Mouse (Mus musculus) cortical plate, adult 2 months (tissue): ENCODE measurements at regions not wholly inside any gene's neighbourhood (a gene's known extent, or its start where the extent isn't known, plus 50 kb on each side); places are given as distances from the start of the nearest gene placed in this dataset.

ENCODE experiments used
- CTCF ChIP-seq: fragments of 200-500 bp; IDR thresholded peaks from 2 replicates; pipeline ENCODE4 v1.5.1; 2011; ENCODE audit warnings: mild to moderate bottlenecking, control low read depth, low read length; ENCODE audit not compliant: insufficient read depth; ENCODE audit errors: extremely low read depth
- POLR2A ChIP-seq: fragments of 200-500 bp; IDR thresholded peaks from 2 replicates; pipeline ENCODE4 v1.6.1; 2011; ENCODE audit warnings: mild to moderate bottlenecking, low read length, control low read depth; ENCODE audit not compliant: insufficient read depth; ENCODE audit errors: extremely low read depth

DNA sequence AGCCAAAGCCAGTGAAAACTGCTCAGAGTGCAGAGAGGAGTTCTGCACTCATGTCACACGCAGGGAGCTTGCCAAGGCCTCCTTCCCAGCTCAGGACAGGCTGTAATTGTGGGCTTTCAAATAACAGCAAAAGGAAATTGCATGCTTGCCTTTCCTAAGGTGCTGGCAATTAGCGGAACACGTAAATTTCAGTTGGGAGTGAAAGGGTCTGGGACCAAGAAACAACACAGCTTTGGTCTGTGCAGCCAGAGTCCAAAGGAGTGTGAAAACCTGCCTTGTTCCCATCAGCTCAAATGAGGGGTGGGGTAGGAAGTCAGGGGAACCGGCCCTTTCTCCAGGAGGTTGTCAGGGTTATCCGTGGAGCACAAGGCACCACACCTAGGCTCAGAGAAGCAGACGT is 450.3 kb downstream of the Irx1 start:
- TF ChIP-seq POLR2A (no peak), CTCF (no peak)
